Comparison of ENCODE assay signal across 8 mouse cellular contexts in the genomic region with DNA sequence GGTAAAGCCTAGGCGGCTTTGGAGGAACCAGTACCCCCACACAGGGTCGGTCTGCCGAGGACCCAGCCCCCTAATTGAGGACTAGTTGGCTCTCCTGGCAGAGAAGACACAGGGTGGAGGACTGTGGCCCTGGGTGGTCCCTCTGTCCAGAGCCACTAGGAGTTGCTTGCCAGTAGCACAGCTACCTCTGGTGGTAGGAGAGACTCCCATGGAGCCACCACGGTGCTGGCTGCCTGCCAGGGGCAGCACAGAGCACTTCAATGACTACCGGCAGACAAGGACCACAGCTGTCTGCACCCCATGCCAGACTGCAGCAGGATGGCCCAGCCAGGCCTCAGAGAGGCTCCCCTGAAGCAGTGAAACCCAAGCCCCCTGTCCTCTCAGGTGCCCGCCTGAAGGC. TPM values are rescaled to one million over a fixed set of nuclear protein-coding genes. Genes with fewer than 3 reads are reported as not detected.
A peak's percentile ranks its signal among the peaks of the same experiment; 100 is the strongest.
DNase-seq lines count a peak whose midpoint lies in the region; ATAC-seq and TF ChIP-seq lines count a peak whose summit lies in the region.

No protein-coding gene starts in this region.

- peak; percentile 37 for TF ChIP-seq CTCF in ES-Bruce4 (IDR thresholded peaks at IDR 0.05; ENCODE audit: low read depth, low read length)

- H3K4me1 ChIP-seq in ES-Bruce4 (ENCODE audit: control insufficient read depth, insufficient read depth, low read length), result no peaks in the 10 kb centered on the region
- peaks cover 7% of the 10 kb centered on the region for H3K4me1 ChIP-seq in heart, embryonic 11.5 days (ENCODE audit: control insufficient read depth, insufficient read depth, low read length)

- no peak for TF ChIP-seq POLR2A in ES-Bruce4 (IDR thresholded peaks at IDR 0.05; ENCODE audit: insufficient read depth, low read length)

- TF ChIP-seq EP300 in ES-Bruce4 (IDR thresholded peaks at IDR 0.05; ENCODE audit: insufficient read depth, low read depth, low read length), result no peak

- H3K27ac ChIP-seq in ES-Bruce4 (ENCODE audit: insufficient read depth, low read length), result no peak overlapping the region
- H3K27ac ChIP-seq in heart, embryonic 11.5 days (ENCODE audit: low read depth, low read length), result no peak overlapping the region

- H3K4me3 ChIP-seq in ES-Bruce4 (ENCODE audit: low read depth, low read length), result no peak overlapping the region
- no peak overlapping the region for H3K4me3 ChIP-seq in heart, embryonic 11.5 days (ENCODE audit: low read depth, low read length)

- H3K9ac ChIP-seq in ES-Bruce4 (ENCODE audit: low read depth, poor library complexity, severe bottlenecking), result no peak overlapping the region
- H3K9ac ChIP-seq in heart, embryonic 11.5 days (ENCODE audit: low read depth, low read length), result no peak overlapping the region

- H3K4me2 ChIP-seq in heart, embryonic 11.5 days, result no peak overlapping the region

- no peaks in the 10 kb centered on the region for H3K36me3 ChIP-seq in ES-Bruce4 (ENCODE audit: control insufficient read depth, insufficient read depth, low read length, poor library complexity, severe bottlenecking)
- H3K36me3 ChIP-seq in heart, embryonic 11.5 days (ENCODE audit: control insufficient read depth, insufficient read depth, low read length), result no peaks in the 10 kb centered on the region

- peak; percentile 65 for ATAC-seq in heart, embryonic 11.5 days (replicated peaks; ENCODE audit: insufficient number of reproducible peaks, low FRiP score, low TSS enrichment)

- no peaks in the 10 kb centered on the region for H3K9me3 ChIP-seq in ES-Bruce4 (replicated peaks; ENCODE audit: control insufficient read depth, insufficient read depth, low read length, poor library complexity, severe bottlenecking)
- H3K9me3 ChIP-seq in heart, embryonic 11.5 days (replicated peaks; ENCODE audit: control insufficient read depth, low read length), result no peaks in the 10 kb centered on the region

- no peaks in the 10 kb centered on the region for H3K27me3 ChIP-seq in ES-Bruce4 (ENCODE audit: control insufficient read depth, insufficient read depth, low read length, poor library complexity, severe bottlenecking)
- H3K27me3 ChIP-seq in heart, embryonic 11.5 days (ENCODE audit: control insufficient read depth, insufficient read depth, low read length), result 0 out of 2 replicates have a peak, but pooled peaks cover 3% of the 10 kb centered on the region

- WGBS in heart, embryonic 11.5 days (ENCODE audit: insufficient replicate concordance), result 22% methylated on average over 6 of the region's 6 CpGs

- peak; percentile 68 to 73 for DNase-seq in cerebellum, postnatal 14 days
- DNase-seq in cerebellum, adult 18-20 months, result no peak
- peak; percentile 38 for DNase-seq in embryo, embryonic 9.5 days (ENCODE audit: extremely low spot score)
- DNase-seq in kidney, postnatal 25 days, result peak; percentile 59 to 73
- DNase-seq in lung, postnatal 36 days, result peak; percentile 72
- peak; percentile 21 to 34 for DNase-seq in thymus, postnatal 10 days (ENCODE audit: low spot score in 2 of 2)

RNA-seq across cellular contexts. Expression of gene Abtb1, which starts 15.2 kb away (rescaled TPM):
- 16.7 and 18.3 TPM in 2 replicates for polyA plus RNA-seq in ES-Bruce4 (2011; ENCODE audit: insufficient read depth, insufficient read length, low read depth, missing spikeins)
- polyA plus RNA-seq in heart, embryonic 11.5 days (2014; fragmentation: Nextera tagmentation; extraction: Ambion mirVana), result 16.0 and 18.2 TPM in 2 replicates

RNA-seq across cellular contexts. Expression of gene Podxl2, which starts 48.3 kb away (rescaled TPM):
- 0.81 and 1.2 TPM in 2 replicates for polyA plus RNA-seq in ES-Bruce4 (2011; ENCODE audit: insufficient read depth, insufficient read length, low read depth, missing spikeins)
- 26.4 and 27.2 TPM in 2 replicates for polyA plus RNA-seq in heart, embryonic 11.5 days (2014; fragmentation: Nextera tagmentation; extraction: Ambion mirVana)

Comparison
In these comparisons a context has a peak if more than half of its experiments do, and no peak if none do; other contexts are left out.
1. DNase-seq: peak in cerebellum, postnatal 14 days (2 of 2), embryo, embryonic 9.5 days (single experiment), kidney, postnatal 25 days (2 of 2), lung, postnatal 36 days (single experiment) and thymus, postnatal 10 days (2 of 2); none in cerebellum, adult 18-20 months (0 of 2).
2. RNA of gene Podxl2, which starts 48.3 kb away (polyA plus RNA-seq): 26.4 to 27.2 TPM in heart, embryonic 11.5 days; 0.81 to 1.2 TPM in ES-Bruce4; every median in the first group is over 10 times any median in the second.